ENCODE assay signal across 8 mouse cellular contexts in the genomic region with DNA sequence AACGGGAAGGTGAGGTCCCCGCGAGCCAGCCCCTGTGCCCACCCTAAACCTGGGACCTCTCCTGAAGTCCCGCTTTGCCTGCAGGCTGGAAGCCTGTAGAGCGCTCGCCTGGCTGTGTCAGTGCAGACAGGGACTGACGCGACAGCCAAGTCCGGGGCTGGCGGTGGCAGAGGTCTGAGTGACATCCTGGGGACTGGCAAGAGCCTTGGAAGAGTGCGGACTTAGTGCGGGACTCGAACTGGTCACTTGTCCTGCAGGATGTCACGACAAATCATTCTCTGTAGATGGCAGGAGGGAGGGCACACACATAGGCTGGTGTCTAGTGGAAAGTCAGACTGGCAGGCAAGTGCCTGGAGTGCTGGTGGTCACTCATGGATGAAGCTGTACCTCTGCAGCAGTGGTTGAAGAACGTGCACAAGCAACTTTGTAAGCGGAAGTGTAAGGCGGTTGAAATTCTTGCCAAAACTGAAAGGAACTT. TPM values are rescaled to one million over a fixed set of nuclear protein-coding genes. Genes with fewer than 3 reads are reported as not detected.
DNase-seq lines count a peak whose midpoint lies in the region; ATAC-seq and TF ChIP-seq lines count a peak whose summit lies in the region.

No protein-coding gene starts in this region.

- under 1% methylated on average over 17 of the region's 17 CpGs for WGBS in kidney, adult 2 months
- 3% methylated on average over 17 of the region's 17 CpGs for WGBS in midbrain, embryonic 14.5 days

- DNase-seq in kidney, adult 2 months, result peak; percentile 46
- DNase-seq in kidney, adult 18-20 months, result no peak
- peak; percentile 56 for DNase-seq in MEL-GATA-1-ER (ENCODE audit: extremely low read depth, low read depth)
- peak; percentile 32 to 53 for DNase-seq in kidney, postnatal 36 days
- DNase-seq in midbrain, embryonic 14.5 days, result no peak
- no peak for DNase-seq in testis, postnatal 10 days (ENCODE audit: low spot score)
- DNase-seq in layer of hippocampus, adult 9-10 months (ENCODE audit: low spot score), result no peak

- H3K36me3 ChIP-seq in kidney, adult 2 months (ENCODE audit: control insufficient read depth, insufficient read depth, low read length), result no peaks in the 10 kb centered on the region
- peaks cover 18% of the 10 kb centered on the region for H3K36me3 ChIP-seq in midbrain, embryonic 14.5 days (ENCODE audit: control insufficient read depth, insufficient read depth, low read length)

- peak; percentile 69 for ATAC-seq in erythroid progenitor cell, adult 5-6 weeks (replicated peaks; ENCODE audit: low FRiP score, poor library complexity, severe bottlenecking)
- ATAC-seq in midbrain, embryonic 14.5 days (ENCODE audit: low FRiP score, low TSS enrichment), result peak; percentile 83

- no peaks in the 10 kb centered on the region for H3K4me1 ChIP-seq in kidney, adult 2 months (ENCODE audit: control insufficient read depth, insufficient read depth, low read length)
- peaks cover 10% of the 10 kb centered on the region for H3K4me1 ChIP-seq in midbrain, embryonic 14.5 days (ENCODE audit: control insufficient read depth, insufficient read depth, low read length)

- peak overlapping the region; percentile 86 for H3K4me3 ChIP-seq in kidney, adult 2 months (ENCODE audit: insufficient read depth, low read depth, low read length)
- peak overlapping the region; percentile 88 for H3K4me3 ChIP-seq in midbrain, embryonic 14.5 days (replicated peaks; ENCODE audit: low read depth, low read length)

- H3K9me3 ChIP-seq in midbrain, embryonic 14.5 days (ENCODE audit: control insufficient read depth, low read length), result no peaks in the 10 kb centered on the region

- H3K27ac ChIP-seq in kidney, adult 2 months (ENCODE audit: insufficient read depth, low read depth, low read length), result peak overlapping the region; percentile 34
- peak overlapping the region; percentile 86 for H3K27ac ChIP-seq in midbrain, embryonic 14.5 days (replicated peaks; ENCODE audit: low read depth, low read length)

- no peak for TF ChIP-seq CTCF in kidney, adult 2 months (conservative IDR thresholded peaks at IDR 0.05; ENCODE audit: insufficient read depth, insufficient read length, low read depth, low read length)

- H3K27me3 ChIP-seq in kidney, adult 2 months (replicated peaks; ENCODE audit: control insufficient read depth, insufficient read depth, low read length), result no peaks in the 10 kb centered on the region
- no peaks in the 10 kb centered on the region for H3K27me3 ChIP-seq in midbrain, embryonic 14.5 days (ENCODE audit: control insufficient read depth, insufficient read depth, low read length)

- no peak for TF ChIP-seq POLR2A in kidney, adult 2 months (IDR thresholded peaks at IDR 0.05; ENCODE audit: low read depth, low read length)

- H3K9ac ChIP-seq in midbrain, embryonic 14.5 days (replicated peaks; ENCODE audit: low read length), result peak overlapping the region; percentile 89

- H3K4me2 ChIP-seq in midbrain, embryonic 14.5 days (ENCODE audit: low read length), result peak overlapping the region; percentile 74

RNA-seq across cellular contexts. Expression of gene Ccnh, which starts 0.5 kb away (rescaled TPM):
- polyA plus RNA-seq in kidney, adult 2 months (2012; rRNA removed), result 18.9 and 20.7 TPM in 2 replicates
- total RNA-seq in erythroid progenitor cell, adult 5-6 weeks (2015; ENCODE audit: low replicate concordance), result 21.3 and 26.0 TPM in 2 replicates
- 8.2 and 27.2 TPM in 2 replicates for total RNA-seq in erythroid progenitor cell, adult 5-6 weeks (2017; ENCODE audit: low replicate concordance)
- polyA plus RNA-seq in midbrain, embryonic 14.5 days (2014; fragmentation: Nextera tagmentation; extraction: Ambion mirVana), result 99.7 and 108 TPM in 2 replicates

Comparison
In these comparisons a context has a peak if more than half of its experiments do, and no peak if none do; other contexts are left out.
1. DNase-seq: peak in kidney, adult 2 months (single experiment), MEL-GATA-1-ER (single experiment) and kidney, postnatal 36 days (2 of 2); none in kidney, adult 18-20 months (single experiment), midbrain, embryonic 14.5 days (single experiment), testis, postnatal 10 days (single experiment) and layer of hippocampus, adult 9-10 months (single experiment).